ENCODE assay signal across 14 mouse cellular contexts in genomic region chr11:80903426-80903825, GRCm38 (mm10).
DNase-seq lines count a peak whose midpoint lies in the region.
"Had no signal": no experiment of that assay in that cellular context is flagged by ENCODE, and none has a peak within 500 bp of the region (broad histone marks: within the 10 kb centered on the region; RNA-seq: fewer than 3 reads in every experiment).

No protein-coding gene starts in this region.

- DNase-seq in cerebellum, postnatal 10 days = peak; percentile 55 to 56
- DNase-seq in cerebellum, postnatal 4 days (ENCODE audit: low spot score in 2 of 2) = no peak
- DNase-seq in kidney, postnatal 4 days = peak; percentile 9 to 24
- no peak for DNase-seq in kidney, adult 18-20 months
- DNase-seq: adrenal gland, adult 2 months; adrenal gland, adult 8-10 months; adrenal gland, postnatal 10 days; adrenal gland, postnatal 14 days; adrenal gland, postnatal 25 days; adrenal gland, postnatal 36 days; B cell, adult 2 months; cerebellum, adult 11 months; cerebellum, adult 11-12 months; cerebellum, adult 18-20 months had no signal

Comparison
In these comparisons a context has a peak if more than half of its experiments do, and no peak if none do; other contexts are left out.
1. DNase-seq: peak in cerebellum, postnatal 10 days (2 of 2) and kidney, postnatal 4 days (2 of 2); none in cerebellum, postnatal 4 days (0 of 2) and kidney, adult 18-20 months (single experiment).